Mouse (Mus musculus) lung, adult 2 months (tissue): ENCODE data around the gene Tpx2.

ENCODE experiments used
- CTCF ChIP-seq: fragments of 200-500 bp; IDR thresholded peaks from 2 replicates; pipeline ENCODE4 v1.5.1; 2011; ENCODE audit warnings: mild to moderate bottlenecking, low read length, control low read depth; ENCODE audit not compliant: insufficient read depth
- POLR2A ChIP-seq: fragments of 200-500 bp; IDR thresholded peaks from 2 replicates; pipeline ENCODE4 v1.6.1; 2011; ENCODE audit warnings: low read depth, mild to moderate bottlenecking, control low read depth, low read length, borderline replicate concordance; ENCODE audit errors: extremely low read depth

DNA sequence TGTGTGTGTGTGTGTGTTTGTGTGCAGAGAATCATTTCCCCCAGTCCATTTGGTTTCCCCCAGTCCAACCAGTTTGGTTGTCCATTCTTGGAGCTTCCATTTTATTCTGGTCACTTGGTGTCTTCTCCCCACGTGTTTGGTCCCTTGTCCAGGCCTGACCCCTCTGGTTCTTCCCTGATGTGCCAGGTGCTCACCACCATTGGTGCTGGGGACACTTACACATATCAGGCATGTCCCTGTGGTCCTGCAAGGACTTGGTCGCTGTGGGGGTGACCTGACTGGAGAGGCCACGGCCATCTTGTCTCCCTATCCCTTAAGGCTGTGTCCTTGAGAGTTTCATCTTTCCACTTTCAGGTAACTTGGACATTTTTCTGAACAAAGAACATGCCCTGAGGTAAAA is 49.2 kb downstream of the Tpx2 start:
- no peak for TF ChIP-seq CTCF
- TF ChIP-seq POLR2A: no peak
